Mouse (Mus musculus) forebrain, embryonic 12.5 days (tissue): ENCODE measurements around the gene Fam155a. TPM values are rescaled to one million over a fixed set of nuclear protein-coding genes. Genes with fewer than 3 reads are reported as not detected.

ENCODE experiments used
- ATAC-seq: fragments of 200-750 bp; cut with Nextera tagmentation; 2 replicates; pipeline ENCODE4 v1.8.0; 2017; ENCODE audit warnings: moderate TSS enrichment; ENCODE audit not compliant: low FRiP score
- H3K27ac ChIP-seq: fragments of 300-500 bp; sonication (generic); 2 replicates; pipeline ENCODE4 v1.5.1; 2016; ENCODE audit warnings: mild to moderate bottlenecking
- H3K27me3 ChIP-seq: fragments of 300-500 bp; sonication (generic); 2 replicates; pipeline ENCODE4 v1.6.1; 2016; ENCODE audit warnings: mild to moderate bottlenecking
- H3K36me3 ChIP-seq: fragments of 300-500 bp; sonication (generic); replicated peaks from 2 replicates; pipeline ENCODE4 v1.6.1; 2016; ENCODE audit warnings: mild to moderate bottlenecking
- H3K4me1 ChIP-seq: fragments of 300-500 bp; sonication (generic); 2 replicates; pipeline ENCODE4 v1.6.1; 2016
- H3K4me2 ChIP-seq: fragments of 300-500 bp; sonication (generic); 2 replicates; pipeline ENCODE4 v1.6.1; 2016; ENCODE audit warnings: mild to moderate bottlenecking, moderate library complexity
- H3K4me3 ChIP-seq: fragments of 300-500 bp; sonication (generic); replicated peaks from 2 replicates; pipeline ENCODE4 v1.5.1; 2016; ENCODE audit warnings: mild to moderate bottlenecking
- H3K9ac ChIP-seq: fragments of 300-500 bp; sonication (generic); 2 replicates; pipeline ENCODE4 v1.6.1; 2016; ENCODE audit warnings: mild to moderate bottlenecking
- H3K9me3 ChIP-seq: fragments of 300-500 bp; sonication (generic); 2 replicates; pipeline ENCODE4 v1.6.1; 2016
- WGBS: fragments of 180-500 bp; shearing (Covaris S2); methylation state at CpG from one replicate; pipeline ENCODE4 v1.1.7; 2016; 5-methylcytosine and 5-hydroxymethylcytosine counted together
- microRNA-seq: library from miRNA; unstranded; fragments of <30 nt; microRNA quantifications from one replicate; pipeline ENCODE4, GENCODE M21; 2017
- polyA plus RNA-seq: library from polyadenylated mRNA; unstranded; fragments of >200 nt; fragmentation: Nextera tagmentation; extraction: Ambion mirVana; gene quantifications from 2 replicates; pipeline ENCODE4 v1.2.1, GENCODE M21; 2016

The Fam155a gene
- polyA plus RNA-seq, 1 experiment from 2014 or later: 5.2 TPM

DNA sequence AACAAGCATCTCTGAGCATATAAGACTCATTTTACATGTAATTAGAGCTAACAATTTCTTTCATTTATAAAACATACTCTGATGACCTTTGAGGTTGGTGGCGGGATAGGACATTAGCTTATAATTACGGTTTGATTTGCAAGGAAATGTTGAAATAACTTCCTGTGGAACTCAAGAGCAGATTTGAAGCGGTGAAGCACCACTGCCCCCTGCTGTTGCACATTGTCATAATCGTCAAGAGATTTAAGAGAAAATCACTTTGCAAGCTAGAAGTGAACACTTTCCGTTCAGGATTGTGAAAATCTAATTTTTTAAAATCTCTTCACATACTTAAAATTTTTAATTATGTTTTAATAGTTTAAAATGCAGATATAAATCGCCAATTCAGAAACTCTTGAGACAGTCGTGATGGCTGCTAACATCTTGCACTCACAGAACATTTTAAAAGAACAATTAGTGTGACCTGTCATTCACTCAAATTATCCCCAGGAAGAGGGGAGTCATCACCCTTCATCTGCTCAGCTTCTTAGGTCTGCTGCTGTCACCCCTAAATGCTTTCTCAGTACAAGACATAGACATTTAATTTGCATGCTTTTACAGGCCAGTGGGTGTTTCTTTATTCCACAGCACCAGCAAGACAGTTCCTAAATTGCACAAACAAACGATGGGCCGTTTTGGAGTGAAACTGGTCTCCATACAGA lies 595.9 kb downstream of the Fam155a start:
- Histone ChIP-seq H3K9ac (no peak overlapping the region), H3K27me3 (no peaks in the 10 kb centered on the region), H3K4me1 (peaks cover 4% of the 10 kb centered on the region; the same call in 1 of the 2 replicates), H3K9me3 (no peaks in the 10 kb centered on the region), H3K27ac (no peak overlapping the region), H3K4me2 (no peak overlapping the region), H3K4me3 (no peak overlapping the region), H3K36me3 (no peaks in the 10 kb centered on the region)
- no peak for ATAC-seq
- 35% methylated on average over 9 of the region's 9 CpGs for WGBS

DNA sequence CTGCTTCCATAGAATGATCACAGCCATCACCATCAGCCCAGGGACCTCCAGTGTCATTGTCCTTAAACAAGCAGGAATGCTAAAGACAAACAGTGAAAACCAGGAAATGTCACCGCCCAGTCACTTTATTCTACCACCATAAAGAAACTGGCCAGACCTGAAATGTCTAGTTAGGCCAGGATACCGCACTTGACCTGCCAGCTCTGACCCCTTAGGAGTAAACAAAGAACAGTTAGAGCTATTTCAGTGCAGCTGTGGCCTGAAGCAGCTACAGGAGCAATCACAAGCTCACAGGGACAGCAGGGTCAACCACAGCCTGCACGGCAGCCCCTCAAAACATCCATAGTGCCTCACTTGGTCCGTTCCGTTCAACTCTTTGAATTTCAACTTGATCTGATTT lies 599.1 kb downstream of the Fam155a start:
- H3K4me2 ChIP-seq: no peak overlapping the region
- H3K9ac ChIP-seq: no peak overlapping the region
- no peaks in the 10 kb centered on the region for H3K4me1 ChIP-seq
- no peaks in the 10 kb centered on the region for H3K9me3 ChIP-seq
- H3K27me3 ChIP-seq: no peaks in the 10 kb centered on the region
- H3K4me3 ChIP-seq: no peak overlapping the region
- no peak overlapping the region for H3K27ac ChIP-seq
- ATAC-seq: no peak
- no peaks in the 10 kb centered on the region for H3K36me3 ChIP-seq
- 87% methylated on average over 5 of the region's 5 CpGs for WGBS

DNA sequence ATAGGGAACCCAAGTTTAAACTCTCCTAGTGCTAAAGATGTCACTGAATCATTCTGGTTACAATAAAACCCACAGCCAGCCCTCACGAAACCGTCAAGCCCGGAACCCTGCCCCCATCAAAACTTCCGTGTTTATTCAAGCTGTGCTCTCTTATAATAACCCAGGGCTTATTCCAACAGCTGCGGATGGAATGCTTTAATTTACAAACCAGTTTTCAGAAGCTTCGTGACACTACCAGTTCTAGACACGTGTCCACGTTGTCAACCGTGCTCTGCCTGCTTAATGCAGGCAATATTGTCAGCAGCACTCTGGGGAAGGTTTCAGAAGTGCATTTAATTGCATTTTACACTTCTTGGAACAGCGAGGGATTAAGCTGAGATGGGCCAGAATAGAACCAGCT lies 603.0 kb downstream of the Fam155a start:
- 81% methylated on average over 10 of the region's 10 CpGs for WGBS
- Histone ChIP-seq H3K9ac (no peak overlapping the region), H3K27me3 (no peaks in the 10 kb centered on the region), H3K36me3 (no peaks in the 10 kb centered on the region), H3K4me2 (no peak overlapping the region), H3K4me3 (no peak overlapping the region), H3K27ac (no peak overlapping the region), H3K4me1 (no peaks in the 10 kb centered on the region), H3K9me3 (no peaks in the 10 kb centered on the region)
- peak; percentile 30; the same call in 1 of the 2 replicates for ATAC-seq

DNA sequence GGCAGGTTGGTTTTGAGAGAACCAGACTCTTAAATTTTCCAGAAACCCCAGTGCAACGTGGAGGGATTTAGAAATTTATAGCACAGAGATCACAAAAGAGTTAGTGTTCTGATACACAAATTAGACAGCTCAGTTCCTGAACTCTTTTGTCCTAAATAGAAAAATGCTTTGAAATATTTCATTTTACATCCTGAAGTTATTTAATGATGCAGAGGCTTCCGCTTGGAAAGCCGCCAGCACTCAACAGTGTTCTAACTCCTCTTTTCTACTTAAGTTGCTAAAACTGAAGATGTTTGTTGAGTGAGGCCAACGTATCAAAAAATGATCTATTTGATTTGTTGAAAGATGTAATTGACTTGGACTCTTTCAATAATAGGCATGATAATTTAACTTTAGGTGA lies 609.4 kb downstream of the Fam155a start:
- ATAC-seq: no peak
- H3K27me3 ChIP-seq: peaks cover 3% of the 10 kb centered on the region; the same call in 1 of the 2 replicates
- no peak overlapping the region for H3K4me3 ChIP-seq
- no peak overlapping the region for H3K9ac ChIP-seq
- WGBS: 90% methylated on average over 4 of the region's 4 CpGs
- H3K27ac ChIP-seq: no peak overlapping the region
- no peaks in the 10 kb centered on the region for H3K36me3 ChIP-seq
- H3K4me1 ChIP-seq: peaks cover 18% of the 10 kb centered on the region
- no peak overlapping the region for H3K4me2 ChIP-seq
- no peaks in the 10 kb centered on the region for H3K9me3 ChIP-seq

DNA sequence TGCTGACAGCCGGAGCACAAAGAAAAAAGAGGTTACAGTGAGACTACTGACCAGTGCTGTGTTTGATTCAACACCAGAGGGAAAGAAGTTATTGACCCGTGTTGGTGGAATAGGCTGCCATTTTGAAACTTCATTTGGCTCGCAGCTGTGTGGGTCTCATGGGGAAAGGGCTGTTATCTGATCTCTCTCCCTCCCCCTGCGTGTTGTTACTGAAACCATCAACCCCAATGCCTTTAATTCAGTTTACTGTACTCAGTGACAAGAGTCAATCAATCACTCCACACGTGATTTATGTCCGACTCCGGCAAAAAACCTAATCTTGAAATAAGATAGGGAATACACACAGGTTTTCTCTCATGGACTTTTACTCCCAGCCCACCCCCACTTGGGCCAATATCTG lies 611.6 kb downstream of the Fam155a start:
- Histone ChIP-seq H3K36me3 (no peaks in the 10 kb centered on the region), H3K27ac (no peak overlapping the region), H3K9ac (no peak overlapping the region), H3K4me3 (no peak overlapping the region), H3K4me1 (peaks cover 18% of the 10 kb centered on the region), H3K4me2 (no peak overlapping the region), H3K9me3 (no peaks in the 10 kb centered on the region), H3K27me3 (peaks cover 3% of the 10 kb centered on the region; the same call in 1 of the 2 replicates)
- no peak for ATAC-seq
- 89% methylated on average over 7 of the region's 7 CpGs for WGBS

DNA sequence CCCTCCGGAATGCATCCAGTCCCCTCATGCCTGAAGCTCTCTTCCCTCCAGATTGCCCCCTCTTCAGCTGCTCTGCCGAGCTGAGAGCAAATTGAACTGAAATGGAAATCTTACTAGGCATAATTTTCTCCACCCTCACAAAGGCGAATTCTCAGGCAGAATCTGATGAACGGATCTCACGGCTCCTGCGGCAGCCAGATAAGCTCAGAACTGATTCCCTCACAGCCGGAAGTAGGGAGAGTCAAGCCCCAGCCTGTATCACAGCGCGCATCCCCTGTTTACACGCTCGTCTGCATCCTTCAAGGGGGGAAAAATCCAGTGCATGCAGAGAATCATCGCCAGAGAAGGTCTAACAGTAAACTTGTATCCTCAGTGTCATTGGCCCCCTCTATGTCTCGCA lies 612.3 kb downstream of the Fam155a start:
- Histone ChIP-seq H3K27ac (no peak overlapping the region), H3K4me1 (peaks cover 18% of the 10 kb centered on the region), H3K4me3 (no peak overlapping the region), H3K27me3 (peaks cover 3% of the 10 kb centered on the region; the same call in 1 of the 2 replicates), H3K4me2 (no peak overlapping the region), H3K9me3 (no peaks in the 10 kb centered on the region), H3K36me3 (no peaks in the 10 kb centered on the region), H3K9ac (no peak overlapping the region)
- WGBS: 57% methylated on average over 13 of the region's 13 CpGs
- peak; percentile 31; the same call in 1 of the 2 replicates for ATAC-seq

DNA sequence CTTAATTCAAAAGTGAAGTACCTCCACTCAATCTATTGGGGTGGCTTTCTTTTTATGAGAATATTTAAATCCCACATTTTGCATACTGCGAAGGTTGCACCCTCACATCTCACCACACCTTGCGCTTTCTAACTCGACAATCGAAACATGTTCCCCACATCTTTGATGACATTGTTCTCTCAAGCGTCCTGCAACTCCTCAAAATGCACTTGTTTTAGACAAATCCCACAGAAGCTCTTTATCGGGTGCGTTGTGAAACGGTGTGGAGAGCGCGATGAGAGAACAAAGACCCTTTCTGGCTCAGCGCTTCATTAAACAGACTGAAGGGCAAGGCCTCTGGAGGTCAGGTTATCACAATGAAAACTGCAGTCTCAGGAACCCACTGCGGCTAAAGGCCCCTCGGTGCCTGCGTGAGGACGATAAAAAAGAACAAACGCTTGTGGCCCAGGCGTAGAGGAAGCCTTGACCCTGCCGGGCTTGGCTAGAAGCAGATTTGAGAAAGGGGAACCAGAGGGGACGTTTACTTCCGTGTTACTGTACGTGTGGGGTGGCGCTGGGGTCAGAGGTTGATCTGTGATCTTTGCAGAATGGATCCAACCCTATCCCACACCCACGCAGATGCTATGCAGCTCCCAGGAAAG lies 613.7 kb downstream of the Fam155a start:
- Histone ChIP-seq H3K27ac (0 out of 2 replicates have a peak overlapping the region, but pooled peaks have one; percentile 53), H3K4me1 (peaks cover 22% of the 10 kb centered on the region), H3K36me3 (no peaks in the 10 kb centered on the region), H3K9ac (0 out of 2 replicates have a peak overlapping the region, but pooled peaks have one; percentile 1), H3K4me2 (peak overlapping the region; percentile 32), H3K27me3 (peaks cover 3% of the 10 kb centered on the region; the same call in 1 of the 2 replicates), H3K9me3 (no peaks in the 10 kb centered on the region), H3K4me3 (no peak overlapping the region)
- peak; percentile 63 for ATAC-seq
- WGBS: 4% methylated on average over 23 of the region's 23 CpGs

Small RNAs within 50 kb of the gene (microRNA-seq; reads per million reads assigned to microRNA genes)
- not detected for gene Gm47312

Other genes with a start within 250 kb of the Fam155a start
- not detected in 2 replicates for gene Gm10217, start 93.1 kb upstream of the Fam155a start, polyA plus RNA-seq
- gene Lig4, start 206.5 kb upstream of the Fam155a start, polyA plus RNA-seq: 9.9 and 10.4 TPM in 2 replicates
- gene Abhd13, start 206.5 kb upstream of the Fam155a start, polyA plus RNA-seq: 20.9 and 21.2 TPM in 2 replicates
- 0.18 and 0.23 TPM in 2 replicates for gene Tnfsf13b, start 235.3 kb upstream of the Fam155a start, polyA plus RNA-seq